Mouse (Mus musculus) urinary bladder, adult 18-20 months (tissue): ENCODE measurements around the gene Nrgn.

ENCODE experiments used
- DNase-seq, 2 experiments: peaks; one replicate each; pipeline ENCODE4 v3.0.0; 2022; ENCODE audit warnings: low spot score in 2 of 2, mixed read lengths in 2 of 2

Gene Nrgn

DNA sequence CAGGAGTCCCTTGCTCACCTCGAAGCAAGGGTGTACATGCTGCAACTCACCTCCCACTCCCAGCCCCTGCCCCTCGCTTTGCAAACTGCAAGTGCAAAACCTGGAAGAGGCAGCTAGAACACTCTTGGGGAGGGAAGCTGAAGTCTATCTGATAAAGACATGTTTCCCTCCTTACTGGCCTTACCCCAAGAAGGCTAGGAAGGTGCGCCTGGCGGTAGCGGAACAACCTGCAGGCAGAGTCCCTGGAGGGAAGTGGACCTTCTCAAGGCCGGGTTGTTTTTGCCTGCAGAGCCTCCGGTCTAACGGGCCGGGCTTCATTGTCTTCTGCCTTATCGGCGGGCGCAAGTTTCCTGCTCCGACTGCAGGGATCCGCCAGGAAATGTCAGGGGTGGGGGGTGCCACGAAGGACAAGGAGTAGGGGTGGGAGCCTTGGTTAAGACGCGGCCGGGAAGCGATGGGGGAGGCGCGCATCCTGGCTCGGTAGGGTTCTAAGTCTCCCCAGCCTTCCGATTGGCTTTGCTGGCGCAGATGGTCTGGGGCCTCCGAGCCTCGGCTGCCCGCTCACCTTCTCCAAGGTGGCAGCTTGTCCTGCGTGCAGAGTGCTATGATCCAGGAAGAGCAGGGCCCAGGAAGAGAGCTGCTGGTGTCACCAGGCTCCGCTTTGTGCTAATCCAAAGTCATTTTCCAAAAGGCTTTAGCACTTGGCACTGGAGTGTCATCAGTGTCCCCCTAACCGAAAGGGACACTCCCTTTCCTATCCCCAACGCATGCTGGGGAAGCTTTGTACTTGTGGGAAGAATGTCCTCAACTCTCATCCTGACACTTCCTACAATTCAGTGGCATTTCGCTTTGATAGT lies 22.4 kb downstream of the Nrgn start:
- DNase-seq = peak in 1 of 2 experiments; percentile 34

DNA sequence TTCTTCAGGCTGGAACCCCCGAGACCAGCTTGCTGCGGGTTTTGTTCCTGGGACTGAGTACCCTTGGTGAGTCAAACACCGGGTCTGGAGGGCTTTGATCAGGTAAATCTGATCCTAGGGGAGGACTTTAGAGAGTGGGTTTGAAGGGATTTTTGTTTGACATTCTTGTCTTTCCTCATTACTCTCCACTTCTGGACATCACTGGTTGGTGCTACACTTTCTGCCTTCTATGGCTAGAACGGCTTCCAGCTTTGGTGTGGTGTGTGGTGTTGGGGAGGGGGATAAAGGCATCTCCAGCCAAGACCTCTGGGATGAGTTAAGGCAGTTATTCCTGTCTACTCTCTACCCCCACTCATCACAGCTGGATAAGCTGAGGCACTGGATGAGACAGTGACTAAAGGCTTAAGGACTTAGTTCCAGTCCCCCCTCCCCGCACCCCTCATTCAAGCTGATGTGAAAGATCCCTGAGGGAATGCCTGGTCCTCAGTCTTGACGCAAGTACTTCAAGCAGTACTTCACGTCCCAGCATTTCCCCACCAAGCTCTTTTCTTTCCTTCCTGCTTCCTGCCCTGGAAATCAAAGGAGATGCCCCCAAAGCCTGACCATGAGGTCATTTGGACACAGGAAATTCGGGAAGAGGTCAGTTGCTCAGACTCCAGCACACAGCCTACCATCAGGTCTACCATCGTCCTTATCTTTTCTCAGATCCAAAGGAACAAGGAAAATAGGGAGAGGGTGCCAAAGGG lies 24.3 kb downstream of the Nrgn start:
- no peak for DNase-seq

DNA sequence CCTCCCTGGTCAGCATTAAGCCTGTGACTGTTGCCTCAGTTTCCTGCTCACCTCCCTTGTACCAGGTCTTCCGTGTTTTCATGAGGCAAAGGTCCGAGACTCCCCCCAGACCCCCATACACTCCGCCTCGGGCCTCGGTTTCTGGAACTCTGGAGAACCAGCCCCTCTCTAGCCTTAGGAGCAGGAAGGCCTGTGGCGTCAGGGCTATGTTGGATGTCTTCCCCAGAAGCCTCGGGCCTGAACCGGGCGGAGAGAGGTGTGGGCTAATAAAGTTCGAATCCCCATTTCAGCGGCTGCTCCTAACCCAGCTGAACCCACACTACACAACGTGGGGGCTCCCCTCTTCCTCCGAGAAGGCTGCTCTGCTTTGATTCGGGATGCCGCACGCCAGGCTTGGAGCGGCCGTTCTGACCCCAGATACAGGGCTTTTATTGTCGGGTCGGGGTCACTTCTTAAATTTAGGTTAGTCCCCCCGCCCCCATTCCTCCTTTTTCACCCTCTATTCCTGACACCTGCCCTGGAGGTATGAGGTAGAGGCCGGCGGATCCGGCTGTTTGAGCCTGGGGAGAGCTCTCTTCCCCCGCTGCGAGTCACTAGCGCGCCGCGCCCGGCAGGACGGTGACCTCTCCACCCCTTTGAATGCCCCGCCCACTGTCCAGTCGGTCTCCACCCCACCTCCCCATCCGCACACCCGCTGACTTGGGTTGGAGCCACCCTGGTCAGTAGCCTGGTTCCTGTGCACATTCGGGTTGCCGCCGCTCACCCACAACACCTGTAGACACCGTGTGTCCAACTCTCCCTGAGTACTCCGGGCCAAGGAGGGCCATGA lies 25.1 kb downstream of the Nrgn start, which contains the start of gene Esam:
Gene Esam (plus strand): TSS at position 683 of the 829 bp plus-strand sequence.
- DNase-seq = peak; percentile 60 to 78

DNA sequence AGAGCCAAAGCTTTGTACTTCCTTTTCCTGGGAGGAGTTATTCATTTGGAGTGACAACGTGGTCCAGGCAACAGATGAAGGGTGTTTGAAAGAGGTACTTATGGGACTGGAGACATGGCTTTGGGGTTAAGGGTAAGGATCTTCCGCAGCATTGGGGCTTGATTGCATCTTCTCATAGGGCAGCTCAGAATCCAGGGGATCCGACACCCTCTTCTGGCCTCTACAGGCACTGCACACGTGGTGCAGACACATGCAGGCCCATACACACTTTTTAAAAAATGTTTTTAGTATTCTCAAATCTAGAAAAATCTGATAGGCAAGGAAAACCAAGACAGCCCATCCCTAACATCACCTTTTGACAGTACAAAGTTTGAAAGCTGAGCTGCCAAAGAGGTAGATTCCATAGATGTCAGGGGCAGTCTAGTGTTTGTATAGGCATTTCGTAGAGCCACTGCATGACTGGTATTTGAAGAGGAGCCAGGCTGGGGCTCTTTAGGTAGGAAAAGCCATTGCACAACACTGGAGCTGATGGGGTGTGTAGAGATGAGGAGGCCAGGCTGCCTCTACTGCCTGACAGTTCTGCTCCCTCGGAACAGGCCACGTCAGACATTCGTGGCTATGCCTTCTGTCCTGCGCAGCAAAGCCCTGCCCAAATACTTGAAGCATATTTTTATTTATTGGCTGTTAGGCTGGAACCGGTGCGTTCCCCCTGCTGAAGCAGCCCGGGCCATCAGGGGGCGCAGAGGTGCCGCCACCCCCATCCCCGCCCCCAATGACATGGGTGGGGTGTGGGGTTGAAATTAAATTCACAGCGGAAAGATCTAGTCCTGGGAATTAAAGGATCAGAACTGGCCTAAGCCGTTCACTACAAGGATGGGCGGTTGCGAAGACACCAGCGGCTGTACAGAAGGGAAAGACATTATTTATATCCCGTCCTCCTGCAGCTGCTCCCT lies 26.0 kb downstream of the Nrgn start:
- DNase-seq = peak in 1 of 2 experiments; percentile 27

DNA sequence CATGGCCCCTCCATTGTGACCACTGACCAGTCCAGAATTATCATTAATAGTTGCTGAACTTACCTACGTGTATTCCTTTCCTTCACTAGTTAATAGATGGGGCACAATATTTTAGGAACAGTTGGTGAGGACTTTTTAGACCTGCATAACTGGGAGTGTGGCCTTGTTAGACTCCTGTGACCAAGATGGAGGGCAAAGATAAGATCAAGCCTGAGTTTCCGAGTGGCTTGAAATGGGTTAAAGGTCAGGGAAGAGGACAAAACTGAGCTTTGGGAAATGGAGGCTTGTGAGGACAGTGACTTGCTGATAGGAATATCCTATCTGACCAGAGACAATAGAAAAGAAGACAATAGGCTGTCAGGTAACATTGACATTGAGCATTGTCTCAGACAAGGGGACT lies 27.2 kb downstream of the Nrgn start:
- no peak for DNase-seq

DNA sequence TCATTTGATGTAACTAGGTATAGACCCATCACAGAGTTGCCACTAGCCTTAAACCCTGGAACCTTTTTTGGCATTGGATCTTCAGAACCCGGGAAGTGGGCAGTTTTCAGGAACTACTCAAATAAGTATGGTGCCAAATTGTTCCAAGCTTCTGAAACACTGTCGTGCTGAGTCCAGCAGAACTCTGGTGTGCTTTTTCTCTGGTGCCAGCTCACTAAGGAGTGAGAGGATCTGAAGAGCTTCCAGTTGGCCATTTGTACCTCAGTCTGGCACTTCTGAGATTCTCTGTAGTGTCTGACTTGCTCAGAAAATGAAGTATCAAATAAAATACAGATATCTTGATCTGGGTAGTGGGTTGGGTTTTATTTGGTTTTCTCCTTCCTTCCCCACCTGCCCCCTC lies 32.7 kb downstream of the Nrgn start:
- no peak for DNase-seq

DNA sequence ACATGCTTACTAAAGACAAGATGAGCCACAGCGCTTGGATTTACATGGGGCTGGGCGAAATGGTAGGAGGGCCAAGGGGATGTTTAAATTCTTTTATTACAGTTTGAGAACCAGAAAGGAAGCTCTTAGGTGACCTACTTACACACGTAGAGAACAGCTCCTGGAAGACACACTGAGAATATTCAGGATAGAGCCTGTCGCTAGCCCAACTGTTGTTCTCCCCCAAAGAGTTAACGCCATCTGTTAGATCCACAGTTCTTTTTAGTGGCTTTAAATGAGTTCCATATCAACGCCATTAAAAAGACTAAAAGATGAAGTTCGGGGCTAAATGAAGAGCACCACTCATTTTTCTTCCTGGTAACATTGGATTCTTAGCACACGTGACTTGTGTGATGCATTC lies 33.7 kb downstream of the Nrgn start:
- no peak for DNase-seq

DNA sequence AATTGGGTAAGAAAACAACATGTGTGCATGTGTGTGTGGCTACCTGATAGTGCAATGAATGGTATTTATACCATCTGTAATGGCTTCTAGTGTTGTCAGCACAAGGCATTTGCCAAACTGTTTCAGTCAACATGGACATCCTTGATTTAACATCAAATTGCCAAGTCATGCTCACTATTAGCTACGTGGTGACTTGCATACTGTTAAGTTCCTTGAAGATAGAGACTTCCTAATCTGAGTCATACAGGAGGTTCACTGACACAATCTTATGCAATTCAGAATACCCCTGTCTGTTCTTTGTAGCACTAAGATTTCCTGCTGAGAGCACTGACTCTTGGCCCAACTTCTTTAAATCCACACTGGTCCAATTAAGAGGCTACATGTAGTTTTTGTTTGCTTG lies 35.2 kb downstream of the Nrgn start:
- DNase-seq = no peak

DNA sequence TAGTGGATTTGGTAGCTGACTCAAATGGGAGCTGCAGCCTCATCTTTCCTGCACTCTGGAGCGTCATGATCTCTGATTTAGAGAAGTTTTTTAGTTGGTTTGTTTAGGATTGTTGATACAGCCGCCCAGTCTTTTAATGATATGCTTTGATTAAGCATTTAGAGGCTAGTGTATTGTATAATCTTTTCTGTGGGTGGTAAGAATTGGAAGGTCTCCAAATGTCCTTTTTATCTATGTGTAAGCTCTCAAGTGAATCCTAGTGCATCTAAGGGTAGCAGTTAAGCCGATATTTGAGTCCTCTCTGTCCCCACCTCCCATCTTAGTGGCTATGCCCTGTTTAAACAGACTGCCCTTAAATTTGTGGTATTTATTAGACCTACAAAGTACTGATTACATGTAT lies 38.2 kb downstream of the Nrgn start:
- DNase-seq = no peak

DNA sequence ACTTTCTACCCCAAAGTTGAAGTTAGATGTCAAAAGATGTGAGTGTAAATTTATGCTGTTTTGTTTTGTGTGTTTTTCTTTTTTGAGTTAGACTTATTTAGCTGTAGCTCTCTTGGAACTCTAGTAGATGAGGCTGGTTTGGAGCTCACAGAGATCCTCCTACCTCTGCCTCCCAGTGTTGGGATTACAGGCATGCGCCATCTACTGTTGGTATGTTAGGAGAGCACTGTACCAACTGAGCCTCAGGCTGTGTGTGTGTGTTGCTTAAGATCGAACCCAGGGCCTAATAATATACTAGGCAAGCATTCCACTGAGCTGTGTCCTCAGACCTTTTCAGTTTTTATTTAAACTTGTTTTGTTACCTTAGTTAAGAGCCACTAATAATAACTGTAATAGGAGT lies 40.6 kb downstream of the Nrgn start:
- DNase-seq = no peak

DNA sequence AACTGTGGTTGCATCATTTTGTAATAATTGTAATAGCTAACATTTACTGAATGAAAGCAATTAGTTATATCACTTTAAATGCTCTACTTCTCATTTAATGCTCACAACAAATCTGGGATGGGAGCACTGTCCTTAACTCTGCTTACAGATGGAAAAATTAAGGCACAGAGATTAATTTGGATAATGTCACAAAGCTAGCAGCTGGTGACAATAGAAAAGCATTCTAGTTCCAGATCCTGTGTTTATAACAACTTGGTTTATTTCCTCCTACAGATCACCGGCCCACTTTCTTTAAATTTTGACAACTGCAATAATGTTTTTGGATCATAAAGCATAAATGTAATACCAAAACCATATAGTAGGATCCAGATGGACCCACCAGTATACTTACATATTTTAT lies 46.7 kb downstream of the Nrgn start:
- DNase-seq = no peak

DNA sequence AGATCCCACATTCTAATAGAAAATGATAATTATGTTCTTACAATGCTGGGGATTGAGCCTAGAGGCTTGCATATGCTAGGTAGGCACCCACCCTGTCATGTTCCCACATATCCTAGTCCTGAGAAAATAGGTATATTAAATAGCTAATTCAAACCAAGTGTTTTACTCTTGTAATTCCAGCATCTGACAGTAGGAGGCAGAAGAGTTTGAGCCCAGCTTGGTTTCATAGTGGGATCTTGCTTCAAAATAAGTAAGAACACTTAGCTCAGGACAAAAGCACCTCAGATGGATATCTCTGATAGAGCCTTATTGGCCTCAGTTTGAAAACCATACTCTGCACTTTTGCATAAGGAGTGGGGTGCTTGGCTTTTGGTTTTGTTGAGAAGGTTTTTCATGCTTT lies 48.4 kb downstream of the Nrgn start:
- DNase-seq = no peak

DNA sequence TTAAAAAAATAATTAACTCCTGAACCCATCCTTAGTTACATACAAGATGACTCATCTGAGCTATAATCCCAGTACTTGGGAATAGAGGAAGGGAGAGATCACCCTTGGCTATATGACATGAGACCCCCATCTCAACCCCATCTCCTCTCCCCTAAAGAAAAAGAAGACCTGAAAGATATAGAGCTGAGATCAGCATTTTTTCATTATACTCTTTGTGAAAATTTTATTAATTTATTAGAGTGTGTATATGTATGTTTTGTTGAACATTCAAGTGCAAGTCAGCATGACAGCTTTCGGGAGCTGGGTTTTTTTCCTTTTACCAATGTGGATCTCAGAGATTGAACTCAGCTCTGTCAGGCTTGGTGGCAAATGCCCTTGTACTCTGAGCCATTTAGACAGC lies 51.5 kb downstream of the Nrgn start:
- no peak for DNase-seq

DNA sequence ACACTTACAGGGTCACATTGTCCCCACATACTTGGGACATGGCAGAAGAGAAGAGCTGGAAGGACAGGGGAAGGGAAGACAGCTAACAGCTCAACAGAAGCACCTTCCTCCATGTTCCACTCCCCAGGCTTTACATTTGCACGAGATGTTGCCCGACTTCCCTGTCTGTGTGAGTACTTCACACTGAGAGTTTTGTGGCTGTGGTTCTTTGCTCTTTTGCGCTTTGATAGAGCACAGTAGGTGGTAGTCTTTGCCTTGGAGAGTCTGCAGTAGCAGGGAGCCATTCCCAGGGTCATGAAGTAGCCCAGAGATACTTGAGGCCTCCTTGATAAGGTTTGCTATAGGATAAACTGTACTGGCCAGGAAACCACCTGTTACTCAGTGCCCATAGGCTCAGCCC lies 52.5 kb downstream of the Nrgn start:
- DNase-seq = no peak

DNA sequence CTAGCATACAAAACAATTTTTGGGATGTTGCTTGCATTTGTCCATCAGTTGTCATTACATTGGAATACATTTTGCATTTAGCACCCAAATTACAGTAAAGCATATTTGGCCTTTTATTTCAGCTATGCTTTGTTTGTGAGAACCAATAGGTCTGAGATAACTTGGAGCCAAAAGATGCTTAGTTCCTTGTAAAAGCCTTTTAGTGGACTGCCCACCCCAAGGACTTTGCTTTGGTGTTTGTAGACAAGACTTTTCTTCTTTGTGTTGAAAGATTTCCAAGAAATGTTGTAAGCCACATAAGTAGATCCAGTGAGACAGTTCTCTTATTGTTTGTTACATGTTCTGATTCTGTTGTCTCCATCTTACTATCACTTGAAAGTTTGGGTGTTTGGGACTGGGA lies 56.4 kb downstream of the Nrgn start:
- DNase-seq = no peak

DNA sequence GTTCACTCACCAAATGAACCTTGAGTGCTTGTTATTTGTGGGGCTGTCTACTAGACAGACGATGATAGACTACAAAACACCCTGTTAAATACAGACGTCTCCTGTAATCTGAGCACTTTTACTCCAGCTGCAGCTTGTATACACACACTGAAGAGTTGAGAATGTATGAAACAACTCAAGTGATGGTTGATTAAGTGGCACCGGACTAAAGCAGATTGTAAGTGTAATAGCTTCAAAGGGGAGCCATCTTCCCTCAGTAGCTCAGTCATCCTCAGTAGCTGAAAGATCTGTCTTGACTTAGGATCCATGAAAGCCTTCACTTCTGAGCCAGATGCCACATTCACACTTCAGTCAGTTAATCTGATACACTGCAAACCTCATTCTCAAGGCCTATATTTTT lies 56.9 kb downstream of the Nrgn start:
- DNase-seq = no peak
